Mouse (Mus musculus) embryonic fibroblast, embryonic 13.5 days (primary cell): ENCODE measurements at regions not wholly inside any gene's neighbourhood (a gene's known extent, or its start where the extent isn't known, plus 50 kb on each side); places are given as distances from the start of the nearest gene placed in this dataset.

Experiments used
- CTCF ChIP-seq: IDR thresholded peaks from 2 replicates; pipeline ENCODE4 v1.5.1; 2011; ENCODE audit warnings: mild to moderate bottlenecking, control low read depth, low read length, moderate library complexity, borderline replicate concordance; ENCODE audit not compliant: insufficient read depth
- POLR2A ChIP-seq: IDR thresholded peaks from 2 replicates; pipeline ENCODE4 v1.6.1; 2011; ENCODE audit warnings: low read depth, mild to moderate bottlenecking, control low read depth, low read length, moderate library complexity

DNA sequence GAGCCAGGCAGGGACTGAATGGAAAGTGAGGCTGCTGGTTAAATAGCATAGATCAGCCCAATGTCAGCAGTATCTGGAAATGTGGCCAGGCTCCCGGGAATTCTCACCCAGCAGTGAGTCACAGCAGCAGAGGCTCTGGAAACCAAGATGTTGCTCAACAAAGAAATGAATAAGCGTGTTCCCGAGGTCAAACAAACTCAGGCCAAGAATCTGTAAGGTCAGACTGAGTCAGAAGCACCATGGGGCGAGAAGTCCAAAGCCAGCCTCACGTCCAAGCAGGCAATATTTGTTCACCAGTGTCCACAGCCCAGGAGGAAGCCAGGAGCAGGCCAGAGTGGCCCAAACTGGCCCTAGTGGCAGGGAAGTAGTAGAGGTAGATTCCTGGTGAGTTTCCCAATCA, 473.6 kb downstream of the Etnk1 start:
- no peak for TF ChIP-seq CTCF
- no peak for TF ChIP-seq POLR2A
